7 mouse cellular contexts compared by ENCODE assay signal in the genomic region with DNA sequence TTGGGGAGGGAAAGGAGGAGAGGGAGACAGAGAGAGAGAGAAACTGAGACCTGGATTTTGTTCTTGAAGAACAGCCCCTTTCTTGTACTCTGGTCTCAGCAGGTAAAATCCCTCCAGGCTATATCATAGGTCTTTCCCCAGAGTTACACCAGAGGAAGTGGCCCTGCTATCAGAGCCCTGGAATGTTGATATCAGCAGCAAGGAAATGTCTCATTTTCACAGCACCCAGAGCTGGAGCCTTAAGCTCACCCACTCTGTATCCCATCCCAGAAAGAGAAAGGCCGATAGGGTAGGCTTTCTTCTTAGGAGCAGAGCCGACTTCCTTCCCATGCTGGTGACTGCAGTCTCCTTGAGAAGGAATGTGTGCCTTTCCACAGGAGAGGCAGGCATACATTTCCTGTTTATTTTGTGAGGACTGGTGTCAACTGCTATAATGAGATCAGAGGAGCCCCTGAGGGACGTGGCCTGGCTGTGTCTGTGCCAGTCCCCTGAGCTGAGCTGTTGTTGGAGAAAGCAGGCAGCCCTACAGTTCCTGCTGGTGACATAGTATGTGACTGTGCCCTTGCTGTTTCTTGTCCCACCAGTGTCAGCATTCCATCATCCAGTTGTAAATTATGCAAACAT.
DNase-seq lines count a peak whose midpoint lies in the region; ATAC-seq and TF ChIP-seq lines count a peak whose summit lies in the region.

No protein-coding gene starts in this region.

- H3K9ac ChIP-seq in intestine, embryonic 15.5 days = no peak overlapping the region
- no peak overlapping the region; the same call in 1 of the 2 replicates for H3K9ac ChIP-seq in liver, embryonic 16.5 days (ENCODE audit: low read depth, low read length)

- TF ChIP-seq CTCF in brain, embryonic 14.5 days (IDR thresholded peaks at IDR 0.05; ENCODE audit: borderline replicate concordance, extremely low read depth, insufficient read depth, insufficient read length) = no peak

- no peaks in the 10 kb centered on the region for H3K9me3 ChIP-seq in intestine, embryonic 15.5 days
- H3K9me3 ChIP-seq in liver, embryonic 16.5 days (replicated peaks; ENCODE audit: control insufficient read depth, low read length) = no peaks in the 10 kb centered on the region

- H3K27ac ChIP-seq in intestine, embryonic 15.5 days = peak overlapping the region; percentile 48
- no peak overlapping the region for H3K27ac ChIP-seq in liver, embryonic 16.5 days (ENCODE audit: low read length)

- no peaks in the 10 kb centered on the region for H3K27me3 ChIP-seq in intestine, embryonic 15.5 days (replicated peaks)
- no peaks in the 10 kb centered on the region for H3K27me3 ChIP-seq in liver, embryonic 16.5 days (ENCODE audit: control insufficient read depth, insufficient read depth, low read depth, low read length)

- peak; percentile 38; the same call in 1 of the 2 replicates for ATAC-seq in intestine, embryonic 15.5 days
- 0 out of 2 replicates have a peak, but pooled peaks have one; percentile 9 for ATAC-seq in liver, embryonic 16.5 days (ENCODE audit: low read depth)

- no peak for TF ChIP-seq POLR2A in brain, embryonic 14.5 days (IDR thresholded peaks at IDR 0.05; ENCODE audit: borderline replicate concordance, extremely low read depth, insufficient read depth, insufficient read length, poor library complexity, severe bottlenecking)

- WGBS in intestine, embryonic 15.5 days = 22% methylated on average over 3 of the region's 3 CpGs
- 39% methylated on average over 3 of the region's 3 CpGs for WGBS in liver, embryonic 16.5 days (ENCODE audit: insufficient replicate concordance)

- peak; percentile 33 for DNase-seq in 3T3-L1 (ENCODE audit: low read depth, low spot score)
- peak; percentile 49 for DNase-seq in brain, embryonic 14.5 days (ENCODE audit: low read depth)
- DNase-seq in spleen, postnatal 4 days (ENCODE audit: low spot score in 2 of 2) = no peak
- no peak for DNase-seq in cerebellum, adult 9-11 months
- no peak for DNase-seq in layer of hippocampus, postnatal 14 days (ENCODE audit: low spot score in 2 of 2)

- no peak overlapping the region for H3K4me2 ChIP-seq in intestine, embryonic 15.5 days (replicated peaks)
- H3K4me2 ChIP-seq in liver, embryonic 16.5 days (ENCODE audit: low read depth, low read length) = no peak overlapping the region

- H3K4me3 ChIP-seq in intestine, embryonic 15.5 days (replicated peaks) = no peak overlapping the region
- no peak overlapping the region for H3K4me3 ChIP-seq in liver, embryonic 16.5 days (ENCODE audit: low read depth, low read length)

- H3K36me3 ChIP-seq in intestine, embryonic 15.5 days = no peaks in the 10 kb centered on the region
- no peaks in the 10 kb centered on the region for H3K36me3 ChIP-seq in liver, embryonic 16.5 days (ENCODE audit: control insufficient read depth, insufficient read depth)

- H3K4me1 ChIP-seq in intestine, embryonic 15.5 days (replicated peaks) = peaks cover 44% of the 10 kb centered on the region
- H3K4me1 ChIP-seq in liver, embryonic 16.5 days (ENCODE audit: control insufficient read depth, low read depth, low read length) = peaks cover 23% of the 10 kb centered on the region

Comparison
In these comparisons a context has a peak if more than half of its experiments do, and no peak if none do; other contexts are left out.
1. DNase-seq: peak in 3T3-L1 (single experiment) and brain, embryonic 14.5 days (single experiment); none in spleen, postnatal 4 days (0 of 2), cerebellum, adult 9-11 months (single experiment) and layer of hippocampus, postnatal 14 days (0 of 2).